Mouse (Mus musculus): Measurements from ENCODE around the gene Xrn1. TPM values are rescaled to one million over a fixed set of nuclear protein-coding genes. Genes with fewer than 3 reads are reported as not detected.

Xrn1 gene
- polyA plus RNA-seq, 1 experiment from 2014 or later, result 15.3 TPM

DNA sequence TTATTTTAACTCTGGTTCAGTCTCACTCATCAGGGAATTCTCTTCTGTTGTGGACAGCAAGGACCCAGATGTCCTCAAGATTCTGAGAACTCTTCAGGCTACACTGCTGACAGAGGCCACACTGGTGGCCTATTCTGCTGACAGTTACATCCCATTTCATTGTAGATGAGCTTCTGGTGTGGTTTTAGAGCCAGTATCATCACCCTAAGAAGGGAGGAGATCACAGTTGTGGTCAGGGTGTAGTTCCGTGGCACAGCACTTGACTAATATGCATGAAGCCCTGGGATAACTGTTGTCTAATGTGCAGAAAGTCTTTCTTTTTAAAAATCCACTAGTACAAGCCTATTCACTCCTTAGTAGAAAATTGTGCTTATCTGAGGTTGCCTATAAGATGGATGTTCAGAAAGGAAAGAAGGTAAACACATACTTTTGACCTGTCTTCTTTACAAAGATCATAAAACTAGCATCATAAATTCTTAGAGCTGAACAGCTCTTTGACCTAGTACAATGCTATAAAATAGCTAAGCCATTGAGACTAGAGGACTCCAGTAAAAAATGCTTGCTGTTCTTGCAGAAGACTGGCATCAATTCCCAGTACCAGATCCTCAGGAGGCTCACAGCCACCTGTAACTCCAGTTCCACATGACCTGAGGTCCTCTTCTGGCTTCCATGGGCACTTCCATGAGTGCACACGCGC lies 5.3 kb downstream of the Xrn1 start:
- no peaks in the 10 kb centered on the region for H3K36me3 ChIP-seq (ENCODE audit: control insufficient read depth, insufficient read depth, low read length)
- ATAC-seq (ENCODE audit: insufficient read depth, low FRiP score), result no peak
- no peak overlapping the region for H3K4me2 ChIP-seq (ENCODE audit: low read depth, low read length)
- WGBS, result 90% methylated on average over 3 of the region's 3 CpGs
- no peak overlapping the region for H3K9ac ChIP-seq (ENCODE audit: low read length)
- H3K27me3 ChIP-seq (ENCODE audit: control insufficient read depth, insufficient read depth, low read length), result no peaks in the 10 kb centered on the region
- no peaks in the 10 kb centered on the region for H3K4me1 ChIP-seq (ENCODE audit: control insufficient read depth, insufficient read depth, low read length)
- no peaks in the 10 kb centered on the region for H3K9me3 ChIP-seq (replicated peaks; ENCODE audit: control insufficient read depth, low read length)
- H3K27ac ChIP-seq (ENCODE audit: low read length), result no peak overlapping the region
- no peak overlapping the region for H3K4me3 ChIP-seq (replicated peaks; ENCODE audit: low read length)

DNA sequence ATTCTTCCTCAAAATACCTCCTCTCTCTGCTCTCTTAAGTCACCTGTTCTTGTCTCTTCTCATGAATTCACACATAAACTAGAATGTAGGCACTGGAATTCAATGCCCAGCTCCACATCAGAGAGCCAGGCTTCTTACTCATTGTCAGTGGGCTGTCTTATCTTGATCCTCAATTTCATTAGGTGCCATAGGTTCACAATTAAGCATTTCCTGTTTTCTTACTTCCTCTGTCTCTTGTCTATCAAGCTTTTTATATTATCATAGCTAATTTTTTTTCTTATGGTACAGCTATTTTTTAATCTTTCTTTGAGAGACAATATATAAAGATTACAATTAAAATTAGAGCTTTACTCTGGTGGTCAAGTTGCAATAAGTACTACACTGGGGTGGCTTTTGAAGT lies 6.5 kb downstream of the Xrn1 start:
- Histone ChIP-seq H3K4me1 (ENCODE audit: control insufficient read depth, insufficient read depth, low read length) (no peaks in the 10 kb centered on the region), H3K36me3 (ENCODE audit: control insufficient read depth, insufficient read depth, low read length) (no peaks in the 10 kb centered on the region), H3K27me3 (ENCODE audit: control insufficient read depth, insufficient read depth, low read length) (no peaks in the 10 kb centered on the region), H3K4me3 (replicated peaks; ENCODE audit: low read length) (no peak overlapping the region), H3K27ac (ENCODE audit: low read length) (no peak overlapping the region), H3K9me3 (replicated peaks; ENCODE audit: control insufficient read depth, low read length) (no peaks in the 10 kb centered on the region), H3K4me2 (ENCODE audit: low read depth, low read length) (no peak overlapping the region), H3K9ac (ENCODE audit: low read length) (no peak overlapping the region)
- ATAC-seq (ENCODE audit: insufficient read depth, low FRiP score), result no peak

DNA sequence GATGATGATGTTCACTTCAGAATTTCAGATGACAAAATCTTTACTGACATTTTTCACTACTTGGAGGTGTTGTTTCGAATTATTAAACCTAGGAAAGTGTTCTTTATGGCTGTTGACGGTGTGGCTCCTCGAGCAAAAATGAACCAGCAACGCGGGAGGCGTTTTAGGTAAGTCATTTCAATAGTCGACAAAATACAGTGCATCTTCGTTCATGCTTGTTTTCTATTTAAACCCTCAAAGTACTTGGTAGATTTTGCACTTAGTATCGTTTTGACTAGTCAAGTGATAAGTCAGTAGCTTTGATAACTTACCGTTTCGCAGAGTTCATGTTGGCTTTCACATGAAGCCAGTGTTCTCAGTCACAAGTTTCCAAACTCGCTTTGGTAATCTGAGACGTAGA lies 9.5 kb downstream of the Xrn1 start:
- no peak overlapping the region for H3K4me3 ChIP-seq (replicated peaks; ENCODE audit: low read length)
- no peak overlapping the region for H3K4me2 ChIP-seq (ENCODE audit: low read depth, low read length)
- H3K27ac ChIP-seq (ENCODE audit: low read length), result no peak overlapping the region
- H3K4me1 ChIP-seq (ENCODE audit: control insufficient read depth, insufficient read depth, low read length), result no peaks in the 10 kb centered on the region
- H3K9ac ChIP-seq (ENCODE audit: low read length), result no peak overlapping the region
- H3K36me3 ChIP-seq (ENCODE audit: control insufficient read depth, insufficient read depth, low read length), result 0 out of 2 replicates have a peak, but pooled peaks cover 4% of the 10 kb centered on the region
- WGBS, result 95% methylated on average over 13 of the region's 13 CpGs
- no peaks in the 10 kb centered on the region for H3K9me3 ChIP-seq (replicated peaks; ENCODE audit: control insufficient read depth, low read length)
- H3K27me3 ChIP-seq (ENCODE audit: control insufficient read depth, insufficient read depth, low read length), result no peaks in the 10 kb centered on the region
- no peak for ATAC-seq (ENCODE audit: insufficient read depth, low FRiP score)

DNA sequence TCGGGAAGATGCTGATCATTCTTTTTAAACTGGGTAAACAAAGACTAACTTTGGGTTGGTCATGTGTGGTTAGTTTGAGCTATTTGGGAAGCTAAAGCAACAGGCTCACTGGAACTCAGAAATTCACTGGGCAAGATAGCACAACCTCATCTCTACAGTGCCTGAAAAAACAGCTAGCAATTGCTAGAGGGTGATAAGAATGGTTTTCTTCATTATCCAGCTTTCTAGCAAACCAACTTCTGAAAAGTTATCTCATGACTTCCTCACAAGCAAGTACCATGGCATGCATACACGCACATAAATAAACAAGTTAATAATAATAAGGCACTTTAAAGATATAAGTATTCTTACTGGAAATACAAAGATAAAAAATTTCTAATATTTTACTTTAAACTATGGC lies 23.7 kb downstream of the Xrn1 start:
- H3K4me2 ChIP-seq (ENCODE audit: low read depth, low read length), result no peak overlapping the region
- H3K4me1 ChIP-seq (ENCODE audit: control insufficient read depth, insufficient read depth, low read length), result no peaks in the 10 kb centered on the region
- ATAC-seq (ENCODE audit: insufficient read depth, low FRiP score), result no peak
- no peak overlapping the region for H3K27ac ChIP-seq (ENCODE audit: low read length)
- H3K27me3 ChIP-seq (ENCODE audit: control insufficient read depth, insufficient read depth, low read length), result no peaks in the 10 kb centered on the region
- H3K36me3 ChIP-seq (ENCODE audit: control insufficient read depth, insufficient read depth, low read length), result peaks cover 5% of the 10 kb centered on the region; the same call in 1 of the 2 replicates
- H3K9me3 ChIP-seq (replicated peaks; ENCODE audit: control insufficient read depth, low read length), result no peaks in the 10 kb centered on the region
- no peak overlapping the region for H3K4me3 ChIP-seq (replicated peaks; ENCODE audit: low read length)
- H3K9ac ChIP-seq (ENCODE audit: low read length), result no peak overlapping the region
- WGBS, result 73% methylated on average over 2 of the region's 2 CpGs

DNA sequence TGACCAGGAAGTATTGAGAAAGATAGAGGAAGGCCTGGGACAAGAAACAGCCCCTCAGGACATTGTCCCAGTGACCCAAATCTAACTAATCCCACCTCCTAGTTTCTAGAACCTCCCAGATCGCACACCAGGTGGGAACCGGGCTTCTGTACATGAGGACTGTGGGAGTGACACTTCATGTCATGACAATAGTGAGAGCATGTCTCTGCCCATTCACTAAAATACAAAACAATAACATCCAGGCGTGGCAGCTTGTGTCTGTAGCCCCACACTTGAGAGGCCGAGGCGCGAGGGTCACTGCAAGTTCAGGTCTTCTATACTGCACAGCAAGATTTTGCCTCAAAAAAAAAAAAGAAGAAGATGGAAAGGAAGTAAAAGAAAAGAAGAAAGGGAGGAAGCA lies 25.3 kb downstream of the Xrn1 start:
- Histone ChIP-seq H3K27ac (ENCODE audit: low read length) (no peak overlapping the region), H3K4me1 (ENCODE audit: control insufficient read depth, insufficient read depth, low read length) (no peaks in the 10 kb centered on the region), H3K9me3 (replicated peaks; ENCODE audit: control insufficient read depth, low read length) (no peaks in the 10 kb centered on the region), H3K36me3 (ENCODE audit: control insufficient read depth, insufficient read depth, low read length) (peaks cover 5% of the 10 kb centered on the region; the same call in 1 of the 2 replicates), H3K9ac (ENCODE audit: low read length) (no peak overlapping the region), H3K27me3 (ENCODE audit: control insufficient read depth, insufficient read depth, low read length) (no peaks in the 10 kb centered on the region), H3K4me3 (replicated peaks; ENCODE audit: low read length) (no peak overlapping the region), H3K4me2 (ENCODE audit: low read depth, low read length) (no peak overlapping the region)
- ATAC-seq (ENCODE audit: insufficient read depth, low FRiP score), result no peak
- WGBS, result 85% methylated on average over 6 of the region's 6 CpGs

DNA sequence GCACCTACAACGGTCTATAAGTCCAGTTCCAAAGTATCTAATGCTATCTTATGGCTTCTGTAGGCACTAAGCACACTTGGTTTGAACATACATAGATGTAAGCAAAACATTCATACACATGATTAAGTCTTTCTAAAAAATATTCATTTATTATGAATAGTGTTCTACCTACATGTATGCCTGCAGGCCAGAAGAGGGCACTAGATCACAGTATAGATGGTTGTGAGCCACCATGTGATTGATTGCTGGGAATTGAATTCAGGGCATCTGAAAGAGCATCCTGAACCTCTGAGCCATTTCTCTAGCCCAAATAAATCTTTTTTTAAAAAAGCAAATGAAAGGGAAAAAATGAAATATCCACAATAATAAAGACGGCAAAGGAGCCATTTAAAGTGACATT lies 37.7 kb downstream of the Xrn1 start:
- no peak for ATAC-seq (ENCODE audit: insufficient read depth, low FRiP score)
- no peak overlapping the region for H3K27ac ChIP-seq (ENCODE audit: low read length)
- no peak overlapping the region for H3K4me2 ChIP-seq (ENCODE audit: low read depth, low read length)
- 95% methylated on average over 2 of the region's 2 CpGs for WGBS
- H3K4me3 ChIP-seq (replicated peaks; ENCODE audit: low read length), result no peak overlapping the region
- H3K9ac ChIP-seq (ENCODE audit: low read length), result no peak overlapping the region
- H3K4me1 ChIP-seq (ENCODE audit: control insufficient read depth, insufficient read depth, low read length), result no peaks in the 10 kb centered on the region
- H3K9me3 ChIP-seq (replicated peaks; ENCODE audit: control insufficient read depth, low read length), result no peaks in the 10 kb centered on the region
- H3K27me3 ChIP-seq (ENCODE audit: control insufficient read depth, insufficient read depth, low read length), result no peaks in the 10 kb centered on the region
- peaks cover 10% of the 10 kb centered on the region; the same call in 1 of the 2 replicates for H3K36me3 ChIP-seq (ENCODE audit: control insufficient read depth, insufficient read depth, low read length)

DNA sequence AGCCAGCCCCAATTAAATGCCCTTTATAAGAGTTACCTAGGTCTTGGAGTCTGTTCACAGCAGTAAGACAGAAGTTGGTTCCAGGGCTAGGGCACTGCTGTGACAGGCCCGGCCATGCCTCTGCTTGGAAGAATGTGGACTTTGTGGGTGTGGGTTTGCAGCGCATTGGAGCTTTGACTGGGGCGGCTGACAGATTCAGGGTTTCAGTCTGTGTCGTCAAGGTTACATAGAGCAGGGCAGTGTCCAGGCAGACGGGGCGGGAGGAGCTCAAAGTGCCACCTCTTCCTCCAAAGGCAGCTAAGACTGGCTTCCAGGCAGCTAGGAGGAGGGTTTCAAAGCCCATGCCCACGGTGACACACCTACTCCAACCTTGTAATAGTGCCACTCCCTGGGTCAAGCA lies 49.9 kb downstream of the Xrn1 start:
- peaks cover 17% of the 10 kb centered on the region for H3K36me3 ChIP-seq (ENCODE audit: control insufficient read depth, insufficient read depth, low read length)
- no peaks in the 10 kb centered on the region for H3K9me3 ChIP-seq (replicated peaks; ENCODE audit: control insufficient read depth, low read length)
- no peaks in the 10 kb centered on the region for H3K4me1 ChIP-seq (ENCODE audit: control insufficient read depth, insufficient read depth, low read length)
- no peak overlapping the region for H3K4me3 ChIP-seq (replicated peaks; ENCODE audit: low read length)
- no peak overlapping the region for H3K27ac ChIP-seq (ENCODE audit: low read length)
- ATAC-seq (ENCODE audit: insufficient read depth, low FRiP score), result peak; percentile 73
- H3K4me2 ChIP-seq (ENCODE audit: low read depth, low read length), result no peak overlapping the region
- H3K27me3 ChIP-seq (ENCODE audit: control insufficient read depth, insufficient read depth, low read length), result no peaks in the 10 kb centered on the region
- H3K9ac ChIP-seq (ENCODE audit: low read length), result no peak overlapping the region
- WGBS, result 80% methylated on average over 7 of the region's 7 CpGs

DNA sequence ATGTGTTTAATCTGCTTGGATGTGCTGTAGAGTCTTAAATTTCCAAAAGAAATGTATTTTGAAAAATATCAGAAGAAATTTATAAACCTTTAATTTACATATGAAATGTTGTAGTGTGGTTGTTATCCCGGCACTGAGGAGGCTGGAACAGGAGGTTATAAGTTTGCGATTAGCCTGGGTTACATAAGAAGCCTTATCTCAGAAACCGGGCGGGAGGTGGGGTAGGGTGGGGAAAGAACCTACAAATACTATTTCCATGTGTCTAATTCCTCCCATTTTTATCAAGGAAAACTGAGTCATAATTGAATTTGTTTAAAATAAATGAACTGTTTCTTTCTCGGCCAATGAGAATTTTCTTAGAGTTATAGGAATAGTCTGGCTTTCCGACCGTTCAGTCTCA lies 56.1 kb downstream of the Xrn1 start:
- 90% methylated on average over 7 of the region's 7 CpGs for whole genome bisulfite sequencing
- Histone ChIP-seq H3K9me3 (replicated peaks; ENCODE audit: control insufficient read depth, low read length) (no peaks in the 10 kb centered on the region), H3K4me3 (replicated peaks; ENCODE audit: low read length) (no peak overlapping the region), H3K4me2 (ENCODE audit: low read depth, low read length) (no peak overlapping the region), H3K4me1 (ENCODE audit: control insufficient read depth, insufficient read depth, low read length) (no peaks in the 10 kb centered on the region), H3K9ac (ENCODE audit: low read length) (no peak overlapping the region), H3K36me3 (ENCODE audit: control insufficient read depth, insufficient read depth, low read length) (peaks cover 22% of the 10 kb centered on the region), H3K27me3 (ENCODE audit: control insufficient read depth, insufficient read depth, low read length) (no peaks in the 10 kb centered on the region), H3K27ac (ENCODE audit: low read length) (no peak overlapping the region)
- no peak for ATAC-seq (ENCODE audit: insufficient read depth, low FRiP score)

DNA sequence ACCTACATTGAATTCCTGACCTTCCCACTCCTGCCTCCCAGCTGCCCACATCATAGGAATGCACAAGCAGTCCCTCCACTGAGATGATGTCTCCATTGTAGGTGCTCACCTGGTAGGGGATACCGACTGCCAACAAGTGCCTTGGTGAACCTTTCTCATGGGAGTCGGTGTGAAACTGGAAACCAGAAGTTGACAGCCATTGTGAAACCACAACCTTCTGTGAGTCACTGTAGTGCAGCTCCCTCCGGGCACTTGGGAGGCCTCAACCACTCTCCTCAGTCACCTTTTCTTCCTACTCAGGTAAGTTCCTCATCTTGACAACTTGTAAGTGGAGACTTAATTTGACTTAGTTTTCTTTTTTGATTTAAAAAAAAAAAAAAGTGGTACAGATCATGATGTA lies 69.4 kb downstream of the Xrn1 start:
- Histone ChIP-seq H3K9me3 (replicated peaks; ENCODE audit: control insufficient read depth, low read length) (no peaks in the 10 kb centered on the region), H3K4me3 (replicated peaks; ENCODE audit: low read length) (no peak overlapping the region), H3K27ac (ENCODE audit: low read length) (no peak overlapping the region), H3K9ac (ENCODE audit: low read length) (no peak overlapping the region), H3K36me3 (ENCODE audit: control insufficient read depth, insufficient read depth, low read length) (peaks cover 13% of the 10 kb centered on the region; the same call in 1 of the 2 replicates), H3K4me2 (ENCODE audit: low read depth, low read length) (no peak overlapping the region), H3K27me3 (ENCODE audit: control insufficient read depth, insufficient read depth, low read length) (no peaks in the 10 kb centered on the region), H3K4me1 (ENCODE audit: control insufficient read depth, insufficient read depth, low read length) (no peaks in the 10 kb centered on the region)
- WGBS, result 93% methylated on average over 3 of the region's 3 CpGs
- ATAC-seq (ENCODE audit: insufficient read depth, low FRiP score), result no peak
